Comparison of ENCODE assay signal across 8 mouse cellular contexts in genomic region chr12:55079726-55080600, GRCm38 (mm10). TPM values are rescaled to one million over a fixed set of nuclear protein-coding genes. Genes with fewer than 3 reads are reported as not detected.
DNase-seq lines count a peak whose midpoint lies in the region; ATAC-seq lines count a peak whose summit lies in the region.
"Not testable (repeated sequence)": the region's sequence is repeated elsewhere in the genome, so short reads cannot be mapped to it uniquely, and the experiment has no call there.

2700097O09Rik (minus strand) TSS chr12:55080110.
Srp54a (plus strand) TSS chr12:55080262.

- ATAC-seq in hindbrain, embryonic 11.5 days (ENCODE audit: low FRiP score), result peak; percentile 99

- H3K4me1 ChIP-seq in hindbrain, embryonic 11.5 days (replicated peaks; ENCODE audit: control insufficient read depth, insufficient read depth, low read length), result not testable (repeated sequence)

- H3K9me3 ChIP-seq in hindbrain, embryonic 11.5 days (ENCODE audit: control insufficient read depth, low read length), result not testable (repeated sequence)

- WGBS in hindbrain, embryonic 11.5 days, result under 1% methylated on average over 55 of the region's 60 CpGs

- peak; percentile 97 for DNase-seq in MN1 (ENCODE audit: low spot score)
- peak; percentile 95 for DNase-seq in cerebellum, adult 9-10 months
- DNase-seq in frontal cortex, adult 2 months (ENCODE audit: extremely low spot score in 1 of 2, low spot score in 1 of 2), result peak; percentile 92 to 93
- peak; percentile 97 for DNase-seq in hindbrain, embryonic 11.5 days (ENCODE audit: low spot score)
- peak; percentile 91 to 95 for DNase-seq in layer of hippocampus, postnatal 10 days (ENCODE audit: low spot score in 2 of 2)
- peak; percentile 97 for DNase-seq in lung, postnatal 10 days
- peak; percentile 93 for DNase-seq in ovary, postnatal 36 days (ENCODE audit: low spot score)
- peak; percentile 93 for DNase-seq in thymus, postnatal 25 days

- H3K9ac ChIP-seq in hindbrain, embryonic 11.5 days (ENCODE audit: low read depth, low read length), result peak within 1 kb of the TSS; percentile 63

- peak within 1 kb of the TSS; percentile 63 for H3K4me3 ChIP-seq in hindbrain, embryonic 11.5 days (ENCODE audit: low read depth, low read length)

- H3K4me2 ChIP-seq in hindbrain, embryonic 11.5 days (replicated peaks; ENCODE audit: low read depth, low read length), result peak within 1 kb of the TSS; percentile 42

- not testable (repeated sequence) for H3K36me3 ChIP-seq in hindbrain, embryonic 11.5 days (ENCODE audit: control insufficient read depth, insufficient read depth, low read length)

- not testable (repeated sequence) for H3K27me3 ChIP-seq in hindbrain, embryonic 11.5 days (ENCODE audit: control insufficient read depth, insufficient read depth, low read length)

- H3K27ac ChIP-seq in hindbrain, embryonic 11.5 days (ENCODE audit: low read depth, low read length), result 0 out of 2 replicates have a peak within 1 kb of the TSS, but pooled peaks have one; percentile 39

RNA-seq across cellular contexts. Expression of gene 2700097O09Rik, which starts in this region (rescaled TPM):
- polyA plus RNA-seq in frontal cortex, adult 2 months (2012; rRNA removed), result 22.5 and 23.9 TPM in 2 replicates
- 33.0 and 35.3 TPM in 2 replicates for polyA plus RNA-seq in hindbrain, embryonic 11.5 days (2014; fragmentation: Nextera tagmentation; extraction: Ambion mirVana)
- 10 to 100 TPM in 1 of 2 experiments, 1 to 10 TPM in 1; 8.5 to 10.6 TPM for total RNA-seq in layer of hippocampus, postnatal 10 days (2021)

RNA-seq across cellular contexts. Expression of gene Srp54a, which starts in this region (rescaled TPM):
- 68.2 and 87.6 TPM in 2 replicates for polyA plus RNA-seq in frontal cortex, adult 2 months (2012; rRNA removed)
- 173 and 182 TPM in 2 replicates for polyA plus RNA-seq in hindbrain, embryonic 11.5 days (2014; fragmentation: Nextera tagmentation; extraction: Ambion mirVana)
- 100 to 1,000 TPM; 102 to 116 TPM for total RNA-seq in layer of hippocampus, postnatal 10 days (2021)

Comparison
In these comparisons a context has a peak if more than half of its experiments do, and no peak if none do; other contexts are left out.
1. Peak in every context shown above with its lines: DNase-seq, ATAC-seq, H3K4me3 ChIP-seq and H3K27ac ChIP-seq.